Mouse (Mus musculus) hematopoietic stem cell, adult 5-6 weeks (primary cell): Measurements from ENCODE around the gene Gm815. TPM values are rescaled to one million over a fixed set of nuclear protein-coding genes. Genes with fewer than 3 reads are reported as not detected.

Experiments used
- ATAC-seq, 2 experiments: fragments of 125-278 bp in 1 of 2; replicated peaks in 1 of 2; 2 replicates each; pipeline ENCODE4 v1.8.0; 2016 to 2017; ENCODE audit warnings: inconsistent platforms in 2 of 2, mild to moderate bottlenecking in 2 of 2, moderate number of reproducible peaks in 2 of 2, low read depth in 1 of 2, moderate TSS enrichment in 1 of 2; ENCODE audit not compliant: low FRiP score in 2 of 2, poor library complexity in 2 of 2, severe bottlenecking in 2 of 2, insufficient read depth in 1 of 2, low TSS enrichment in 1 of 2
- total RNA-seq: library from RNA; stranded (forward); fragments of 172-1452, 232-1000 nt; gene quantifications from 2 replicates; pipeline ENCODE4 v1.2.3, GENCODE M21; 2017

The Gm815 gene
- total RNA-seq, 1 experiment from 2014 or later, result not detected

- no peak for ATAC-seq
Measured at GRCm38 (mm10) chr19:26870280-26870679, 15.4 kb upstream of the Gm815 start.

- no peak for ATAC-seq
Measured at GRCm38 (mm10) chr19:26871096-26871495, 14.6 kb upstream of the Gm815 start.

- no peak for ATAC-seq
Measured at GRCm38 (mm10) chr19:26872886-26873285, 12.8 kb upstream of the Gm815 start.

DNA sequence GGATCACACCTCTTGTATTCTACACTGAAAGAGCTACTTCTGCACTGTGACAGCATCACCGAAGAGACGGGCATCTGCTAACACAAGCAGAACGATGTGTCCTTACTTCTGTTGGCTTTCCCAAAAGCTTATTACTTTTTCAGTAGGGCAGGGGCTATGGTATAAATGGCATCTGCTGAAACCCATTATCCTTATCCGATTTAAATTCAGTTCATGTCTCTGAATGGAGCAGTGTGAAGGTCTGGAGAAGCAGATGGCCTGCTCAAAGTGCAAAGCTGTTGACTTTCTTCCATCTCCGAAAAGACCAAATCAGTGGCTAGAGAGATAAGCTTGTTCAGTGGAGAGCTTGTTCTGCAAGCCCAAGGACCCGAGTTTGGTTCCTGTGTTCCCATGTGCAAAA lies 10.1 kb upstream of the Gm815 start:
- no peak for ATAC-seq

GRCm38 (mm10) chr19:26877180-26877775 lies 8.4 kb upstream of the Gm815 start:
- ATAC-seq, result no peak

GRCm38 (mm10) chr19:26879856-26880255 lies 5.8 kb upstream of the Gm815 start:
- no peak for ATAC-seq

GRCm38 (mm10) chr19:26881866-26882427 lies 3.7 kb upstream of the Gm815 start:
- ATAC-seq, result no peak

- ATAC-seq, result no peak
Measured at GRCm38 (mm10) chr19:26888171-26888570, 2.5 kb downstream of the Gm815 start.

DNA sequence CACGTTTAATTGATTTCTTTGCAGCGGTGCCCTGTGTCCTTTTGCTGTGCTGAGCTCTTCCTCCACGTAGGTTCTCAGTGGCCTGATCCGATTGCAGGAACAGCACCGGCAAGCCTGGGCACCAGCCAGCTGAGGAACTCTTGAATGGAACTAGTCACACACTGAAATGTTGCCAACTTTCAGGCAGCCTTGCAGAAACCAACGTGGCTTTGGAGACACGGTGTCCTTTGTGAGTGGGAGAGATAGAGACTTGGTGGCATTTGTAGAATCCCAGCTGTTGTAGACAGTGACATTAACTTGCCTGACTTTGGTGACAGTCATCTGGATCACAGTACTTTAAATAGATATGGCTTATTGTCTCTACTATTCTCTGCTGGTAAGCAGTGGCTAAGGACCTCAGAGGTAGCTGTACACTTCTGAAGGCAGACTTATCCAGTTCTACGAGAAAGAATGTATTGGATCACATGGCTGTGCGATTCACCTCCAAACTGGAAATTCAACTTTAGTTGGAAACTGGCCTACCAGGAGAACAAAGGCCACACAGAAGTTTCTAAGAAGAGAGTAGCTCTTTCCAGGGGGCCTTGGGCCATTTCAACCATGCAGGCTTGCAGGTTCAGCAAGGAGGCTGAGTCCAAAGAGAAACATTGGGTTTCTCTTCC lies 5.8 kb downstream of the Gm815 start:
- no peak for ATAC-seq

GRCm38 (mm10) chr19:26892861-26893260 lies 7.2 kb downstream of the Gm815 start:
- no peak; a peak in 1 of 4 replicates for ATAC-seq

GRCm38 (mm10) chr19:26902162-26902561 lies 16.5 kb downstream of the Gm815 start:
- ATAC-seq, result no peak

- ATAC-seq, result peak; percentile 62 to 78
Measured at GRCm38 (mm10) chr19:26914245-26914644, 28.6 kb downstream of the Gm815 start.

- ATAC-seq, result no peak
Measured at GRCm38 (mm10) chr19:26920816-26921215, 35.1 kb downstream of the Gm815 start.

GRCm38 (mm10) chr19:26930295-26931283 lies 44.9 kb downstream of the Gm815 start:
- ATAC-seq, result no peak

- ATAC-seq, result no peak
Measured at GRCm38 (mm10) chr19:26934186-26934585, 48.5 kb downstream of the Gm815 start.
